Mouse (Mus musculus) heart, adult 2 months (tissue): ENCODE data around the gene Alyref.

Experiments
- EP300 ChIP-seq: fragments of 200-500 bp; IDR thresholded peaks from 2 replicates; pipeline ENCODE4 v1.6.1; 2011; ENCODE audit warnings: low read depth, low read length, control low read depth; ENCODE audit not compliant: insufficient read depth
- POLR2A ChIP-seq: fragments of 200-500 bp; IDR thresholded peaks from 2 replicates; pipeline ENCODE4 v1.6.1; 2011; ENCODE audit warnings: mild to moderate bottlenecking, low read depth, low read length, control low read depth; ENCODE audit not compliant: insufficient read depth

DNA sequence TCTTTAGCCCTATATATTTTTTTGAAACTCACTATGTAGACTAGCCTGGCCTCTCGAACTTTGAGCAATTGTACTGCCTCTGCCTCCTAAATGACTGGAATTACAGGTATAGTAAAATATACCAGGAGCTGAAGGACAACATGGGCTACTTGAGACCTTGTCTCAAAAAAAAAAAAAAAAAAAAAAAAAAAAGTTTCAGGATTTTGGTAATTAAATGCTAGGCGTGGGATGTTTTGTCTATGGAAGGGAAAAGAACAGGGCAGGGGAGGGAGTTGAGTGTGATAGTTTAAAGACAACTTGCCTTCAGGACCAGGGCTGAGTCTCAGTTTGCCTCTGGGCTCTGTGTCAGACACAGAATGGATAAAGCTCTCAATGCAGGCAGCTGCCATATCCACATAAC lies 23.1 kb downstream of the Alyref start:
- TF ChIP-seq POLR2A (no peak), EP300 (no peak)
